Mouse (Mus musculus): ENCODE measurements at regions not wholly inside any gene's neighbourhood (a gene's known extent, or its start where the extent isn't known, plus 50 kb on each side); places are given as distances from the start of the nearest gene placed in this dataset.

DNA sequence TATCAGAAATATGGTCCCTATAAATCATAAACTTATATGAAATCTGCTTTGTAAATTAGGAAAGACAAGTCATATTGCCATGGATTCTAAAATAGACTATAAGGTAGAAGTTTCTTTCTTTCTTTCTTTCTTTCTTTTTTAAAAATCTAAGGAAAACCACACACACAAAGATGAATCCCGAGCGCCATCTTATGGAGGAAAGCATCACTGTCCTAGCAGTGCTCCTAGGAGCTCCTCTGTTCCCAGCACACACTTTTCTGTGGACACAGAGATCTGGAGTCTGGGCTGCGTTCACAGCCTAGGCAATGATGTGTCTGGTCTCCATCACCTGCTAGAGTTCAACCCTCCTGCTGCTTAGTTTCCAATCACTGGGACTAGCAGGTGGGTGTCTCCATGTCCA, 65.2 kb upstream of the Slc22a22 start:
- DNase-seq: peak in 1 of 2 experiments; percentile 7

DNA sequence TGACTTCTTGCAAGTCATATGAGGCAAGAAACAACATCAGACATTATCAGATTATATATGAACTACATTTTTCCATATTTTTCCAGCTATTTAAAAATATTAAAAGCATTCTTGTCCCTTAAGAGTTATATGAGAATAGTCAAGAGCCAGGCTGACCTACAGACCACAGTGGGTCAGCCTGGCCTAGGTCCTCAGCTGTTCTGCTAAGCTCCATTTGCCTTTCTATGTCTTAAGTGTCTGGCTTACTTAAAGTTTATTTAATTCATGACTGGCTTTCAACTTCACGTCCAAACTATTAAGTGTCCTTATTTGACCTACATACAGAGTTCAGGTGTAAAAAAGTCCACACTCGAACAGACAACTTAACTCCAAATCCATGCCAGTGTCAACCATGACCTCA, 58.1 kb upstream of the Slc22a22 start:
- DNase-seq: no peak

Data from layer of hippocampus, postnatal 36 days (tissue).